ENCODE assay signal across 9 mouse cellular contexts in the genomic region with DNA sequence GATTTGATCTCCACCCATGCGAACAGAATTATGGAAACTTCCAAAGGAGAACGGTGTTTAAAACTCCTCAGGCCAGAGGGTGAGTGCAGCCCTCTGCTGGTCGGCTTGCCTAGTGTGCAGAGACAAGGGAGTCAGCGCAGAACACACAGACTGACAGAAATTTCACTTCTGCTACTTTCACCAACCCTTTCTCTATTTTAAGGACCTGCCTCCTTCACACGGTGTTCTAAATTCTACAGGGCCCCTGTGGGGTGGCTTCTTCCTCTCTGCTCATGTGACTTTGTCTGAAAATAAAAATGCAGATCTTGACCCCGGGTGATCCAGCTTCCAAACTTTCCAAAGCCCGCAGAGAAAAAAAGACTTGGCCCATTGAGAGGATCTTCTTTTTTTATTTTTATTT. TPM values are rescaled to one million over a fixed set of nuclear protein-coding genes. Genes with fewer than 3 reads are reported as not detected.
DNase-seq lines count a peak whose midpoint lies in the region; ATAC-seq and TF ChIP-seq lines count a peak whose summit lies in the region.
"Had no signal": no experiment of that assay in that cellular context is flagged by ENCODE, and none has a peak within 500 bp of the region (broad histone marks: within the 10 kb centered on the region; RNA-seq: fewer than 3 reads in every experiment).

No protein-coding gene starts in this region.

- no peak overlapping the region for H3K4me2 ChIP-seq in heart, embryonic 11.5 days
- no peak overlapping the region for H3K4me2 ChIP-seq in forebrain, embryonic 14.5 days (ENCODE audit: low read length)
- H3K4me2 ChIP-seq: midbrain, embryonic 12.5 days had no signal

- H3K9me3 ChIP-seq in heart, embryonic 11.5 days (replicated peaks; ENCODE audit: control insufficient read depth, low read length), result no peaks in the 10 kb centered on the region
- no peaks in the 10 kb centered on the region for H3K9me3 ChIP-seq in E14TG2a.4 (ENCODE audit: low read length)
- no peaks in the 10 kb centered on the region for H3K9me3 ChIP-seq in forebrain, embryonic 14.5 days (replicated peaks; ENCODE audit: control insufficient read depth, low read length)
- H3K9me3 ChIP-seq: midbrain, embryonic 12.5 days had no signal

- no peak overlapping the region for H3K27ac ChIP-seq in heart, embryonic 11.5 days (ENCODE audit: low read depth, low read length)
- no peak overlapping the region for H3K27ac ChIP-seq in forebrain, embryonic 14.5 days (ENCODE audit: low read depth, low read length)
- H3K27ac ChIP-seq: midbrain, embryonic 12.5 days had no signal

- peak; percentile 22; the same call in 1 of the 2 replicates for TF ChIP-seq CTCF in E14TG2a.4 (conservative IDR thresholded peaks at IDR 0.05; ENCODE audit: low read length)

- 53% methylated on average over 7 of the region's 7 CpGs for WGBS in heart, embryonic 11.5 days (ENCODE audit: insufficient replicate concordance)
- 50% methylated on average over 7 of the region's 7 CpGs for WGBS in forebrain, embryonic 14.5 days

- intact Hi-C loops in heart, postnatal 25 days (cut with DNase I), result loop anchor here (5.0 kb wide), 1 partner anchor 258 kb away; a partner anchor contains a TSS

- no peak for ATAC-seq in heart, embryonic 11.5 days (replicated peaks; ENCODE audit: insufficient number of reproducible peaks, low FRiP score, low TSS enrichment)
- ATAC-seq in megakaryocyte-erythroid progenitor cell, adult 5-6 weeks (replicated peaks; ENCODE audit: low FRiP score, low TSS enrichment, poor library complexity, severe bottlenecking), result peak; percentile 34; the same call in 1 of the 2 replicates
- ATAC-seq in forebrain, embryonic 14.5 days, result no peak

- no peak overlapping the region for H3K4me3 ChIP-seq in heart, embryonic 11.5 days (ENCODE audit: low read depth, low read length)
- H3K4me3 ChIP-seq in E14TG2a.4 (replicated peaks; ENCODE audit: low read length), result peak overlapping the region; percentile 100
- H3K4me3 ChIP-seq in forebrain, embryonic 14.5 days (ENCODE audit: low read depth, low read length), result no peak overlapping the region
- H3K4me3 ChIP-seq: midbrain, embryonic 12.5 days had no signal

- no peaks in the 10 kb centered on the region for H3K36me3 ChIP-seq in heart, embryonic 11.5 days (ENCODE audit: control insufficient read depth, insufficient read depth, low read length)
- H3K36me3 ChIP-seq in E14TG2a.4 (ENCODE audit: insufficient read depth, low read length), result peaks cover 16% of the 10 kb centered on the region
- H3K36me3 ChIP-seq in forebrain, embryonic 14.5 days (ENCODE audit: control insufficient read depth, insufficient read depth, low read length), result no peaks in the 10 kb centered on the region
- H3K36me3 ChIP-seq: midbrain, embryonic 12.5 days had no signal

- peaks cover 12% of the 10 kb centered on the region for H3K4me1 ChIP-seq in heart, embryonic 11.5 days (ENCODE audit: control insufficient read depth, insufficient read depth, low read length)
- peaks cover 78% of the 10 kb centered on the region for H3K4me1 ChIP-seq in E14TG2a.4 (replicated peaks; ENCODE audit: low read depth, low read length)
- H3K4me1 ChIP-seq in forebrain, embryonic 14.5 days (ENCODE audit: control insufficient read depth, insufficient read depth, low read length), result peaks cover 20% of the 10 kb centered on the region

- peak; percentile 97 for DNase-seq in heart, adult 11 months
- DNase-seq in heart, postnatal 25 days (ENCODE audit: low spot score), result peak; percentile 26
- DNase-seq in thymus, postnatal 4 days, result peak; percentile 72
- DNase-seq in frontal cortex, adult 2 months (ENCODE audit: extremely low spot score in 1 of 2, low spot score in 1 of 2), result no peak
- DNase-seq in forebrain, embryonic 14.5 days (ENCODE audit: low spot score), result no peak

- H3K9ac ChIP-seq in heart, embryonic 11.5 days (ENCODE audit: low read depth, low read length), result no peak overlapping the region
- no peak overlapping the region for H3K9ac ChIP-seq in forebrain, embryonic 14.5 days (ENCODE audit: low read length)
- H3K9ac ChIP-seq: midbrain, embryonic 12.5 days had no signal

- H3K27me3 ChIP-seq in heart, embryonic 11.5 days (ENCODE audit: control insufficient read depth, insufficient read depth, low read length), result no peaks in the 10 kb centered on the region
- no peaks in the 10 kb centered on the region for H3K27me3 ChIP-seq in E14TG2a.4 (ENCODE audit: insufficient read depth, low read length)
- H3K27me3 ChIP-seq in forebrain, embryonic 14.5 days (replicated peaks; ENCODE audit: control insufficient read depth, insufficient read depth, low read length), result no peaks in the 10 kb centered on the region
- H3K27me3 ChIP-seq: midbrain, embryonic 12.5 days had no signal

RNA-seq across cellular contexts. Expression of a gene that starts 1.7 kb away (rescaled TPM):
- polyA plus RNA-seq in heart, embryonic 11.5 days (2014; fragmentation: Nextera tagmentation; extraction: Ambion mirVana), result 17.7 and 21.2 TPM in 2 replicates
- total RNA-seq in heart, postnatal 25 days (2021), result 10 to 100 TPM; 47.0 to 53.6 TPM
- 209 and 268 TPM in 2 replicates for total RNA-seq in megakaryocyte-erythroid progenitor cell, adult 5-6 weeks (2014; fragmentation: Nextera tagmentation)
- 136 and 213 TPM in 2 replicates for total RNA-seq in megakaryocyte-erythroid progenitor cell, adult 5-6 weeks (2017)
- 56.1 and 62.4 TPM in 2 replicates for polyA plus RNA-seq in frontal cortex, adult 2 months (2012; rRNA removed)
- polyA plus RNA-seq in forebrain, embryonic 14.5 days (2014; fragmentation: Nextera tagmentation; extraction: Ambion mirVana), result 32.9 and 42.0 TPM in 2 replicates

Comparison
In these comparisons a context has a peak if more than half of its experiments do, and no peak if none do; other contexts are left out.
1. DNase-seq: peak in heart, adult 11 months (single experiment), heart, postnatal 25 days (single experiment) and thymus, postnatal 4 days (single experiment); none in frontal cortex, adult 2 months (0 of 2) and forebrain, embryonic 14.5 days (single experiment).